Mouse (Mus musculus): ENCODE measurements around the gene Gm5128.
"Not testable (repeated sequence)": the region's sequence is repeated elsewhere in the genome, so short reads cannot be mapped to it uniquely, and the experiment has no call there.

The Gm5128 gene

GRCm38 (mm10) chrX:135372984-135373383 is at the start of gene Gm5128:
Gm5128 (plus strand) TSS chrX:135373284.
- CTCF ChIA-PET: not testable (repeated sequence)

- CTCF ChIA-PET: not testable (repeated sequence)
Measured at GRCm38 (mm10) chrX:135360685-135361084, 12.4 kb upstream of the Gm5128 start.

- CTCF ChIA-PET: not testable (repeated sequence)
Measured at GRCm38 (mm10) chrX:135361943-135362342, 11.1 kb upstream of the Gm5128 start.

GRCm38 (mm10) chrX:135403578-135403977 is 30.5 kb downstream of the Gm5128 start:
- CTCF ChIA-PET: not testable (repeated sequence)

GRCm38 (mm10) chrX:135421203-135421602 is 48.1 kb downstream of the Gm5128 start:
- CTCF ChIA-PET: not testable (repeated sequence)

- CTCF ChIA-PET: not testable (repeated sequence)
Measured at GRCm38 (mm10) chrX:135421824-135422223, 48.7 kb downstream of the Gm5128 start.

- CTCF ChIA-PET: not testable (repeated sequence)
Measured at GRCm38 (mm10) chrX:135422473-135422872, 49.4 kb downstream of the Gm5128 start.

Measured in spleen, embryonic (tissue).